8 mouse cellular contexts compared by ENCODE assay signal in the genomic region with DNA sequence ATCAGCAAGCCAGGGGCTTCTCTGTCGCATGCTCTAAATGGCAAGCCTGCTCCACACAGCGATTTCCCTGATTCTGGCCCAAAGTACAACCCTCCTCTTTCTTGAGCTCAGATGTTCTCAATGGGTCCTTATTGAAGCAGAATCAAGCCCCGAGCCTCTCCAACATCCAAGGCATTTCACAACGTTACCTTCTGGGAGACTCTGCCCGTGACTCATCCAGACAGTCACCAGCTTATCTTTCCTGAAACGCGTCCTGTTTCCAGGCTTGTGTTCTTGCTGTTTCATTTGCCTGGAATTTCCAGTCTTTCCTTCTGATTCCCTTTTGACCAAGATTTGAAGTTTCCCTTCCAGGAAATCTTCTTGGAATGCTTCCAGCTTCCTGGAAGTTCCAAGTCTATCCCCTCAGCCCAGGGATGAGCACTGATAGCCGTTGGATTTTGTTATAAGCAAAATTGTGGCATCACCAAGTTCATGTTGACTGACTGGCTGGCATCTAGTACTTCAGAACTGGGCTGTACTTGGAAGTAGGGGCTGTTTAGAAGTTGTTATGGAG. TPM values are rescaled to one million over a fixed set of nuclear protein-coding genes. Genes with fewer than 3 reads are reported as not detected.
DNase-seq lines count a peak whose midpoint lies in the region; ATAC-seq and TF ChIP-seq lines count a peak whose summit lies in the region.

No protein-coding gene starts in this region.

- H3K27me3 ChIP-seq in heart, adult 2 months (ENCODE audit: control insufficient read depth, insufficient read depth, low read length): no peaks in the 10 kb centered on the region
- H3K27me3 ChIP-seq in limb, embryonic 13.5 days: no peaks in the 10 kb centered on the region
- 0 out of 2 replicates have a peak, but pooled peaks cover 3% of the 10 kb centered on the region for H3K27me3 ChIP-seq in neural tube, embryonic 15.5 days (replicated peaks)

- peak; percentile 76; the same call in 1 of the 2 replicates for ATAC-seq in frontal cortex, adult (ENCODE audit: low TSS enrichment)
- no peak for ATAC-seq in limb, embryonic 13.5 days (ENCODE audit: low FRiP score, low read depth)
- no peak for ATAC-seq in neural tube, embryonic 15.5 days (ENCODE audit: low FRiP score)

- TF ChIP-seq POLR2A in heart, adult 2 months (IDR thresholded peaks at IDR 0.05; ENCODE audit: insufficient read depth, low read depth, low read length): no peak

- H3K79me2 ChIP-seq in heart, adult 2 months (replicated peaks; ENCODE audit: control insufficient read depth, insufficient read depth, low read length): no peaks in the 10 kb centered on the region

- H3K4me3 ChIP-seq in heart, adult 2 months: peak overlapping the region; percentile 56
- H3K4me3 ChIP-seq in limb, embryonic 13.5 days: peak overlapping the region; percentile 46
- peak overlapping the region; percentile 37; the same call in 1 of the 2 replicates for H3K4me3 ChIP-seq in neural tube, embryonic 15.5 days (replicated peaks)

- peaks cover 7% of the 10 kb centered on the region for H3K4me1 ChIP-seq in heart, adult 2 months (ENCODE audit: control insufficient read depth, insufficient read depth, low read length)
- peaks cover 21% of the 10 kb centered on the region for H3K4me1 ChIP-seq in limb, embryonic 13.5 days
- H3K4me1 ChIP-seq in neural tube, embryonic 15.5 days: peaks cover 13% of the 10 kb centered on the region

- no peak overlapping the region for H3K9ac ChIP-seq in heart, adult 2 months (ENCODE audit: low read depth, low read length)
- H3K9ac ChIP-seq in limb, embryonic 13.5 days: peak overlapping the region; percentile 68
- H3K9ac ChIP-seq in neural tube, embryonic 15.5 days (replicated peaks): 0 out of 2 replicates have a peak overlapping the region, but pooled peaks have one; percentile 31

- peak overlapping the region; percentile 83 for H3K4me2 ChIP-seq in limb, embryonic 13.5 days (replicated peaks)
- H3K4me2 ChIP-seq in neural tube, embryonic 15.5 days: peak overlapping the region; percentile 73

- H3K36me3 ChIP-seq in heart, adult 2 months (ENCODE audit: control insufficient read depth, insufficient read depth, low read length): no peaks in the 10 kb centered on the region
- no peaks in the 10 kb centered on the region for H3K36me3 ChIP-seq in limb, embryonic 13.5 days
- no peaks in the 10 kb centered on the region for H3K36me3 ChIP-seq in neural tube, embryonic 15.5 days

- TF ChIP-seq CTCF in heart, adult 2 months (IDR thresholded peaks at IDR 0.05): no peak

- no peak for DNase-seq in frontal cortex, postnatal 10 days (ENCODE audit: low spot score in 2 of 2)
- DNase-seq in adrenal gland, adult 18-20 months (ENCODE audit: low spot score in 2 of 2): peak; percentile 30 to 35
- peak in 1 of 2 experiments; percentile 44 for DNase-seq in heart, adult 2 months
- DNase-seq in retina, postnatal 1 day: no peak
- no peak for DNase-seq in embryo, embryonic 10 days (ENCODE audit: low spot score)

- intact Hi-C loops in heart, adult 2 months (cut with DNase I): loop anchor here (5.0 kb wide), 1 partner anchor 37 kb away; no protein-coding TSS in a partner anchor

- no peaks in the 10 kb centered on the region for H3K9me3 ChIP-seq in limb, embryonic 13.5 days
- no peaks in the 10 kb centered on the region for H3K9me3 ChIP-seq in neural tube, embryonic 15.5 days (replicated peaks)

- 13% methylated on average over 8 of the region's 8 CpGs for WGBS in heart, adult 2 months
- WGBS in limb, embryonic 13.5 days: 36% methylated on average over 8 of the region's 8 CpGs
- WGBS in neural tube, embryonic 15.5 days: 41% methylated on average over 8 of the region's 8 CpGs

- H3K27ac ChIP-seq in heart, adult 2 months: peak overlapping the region; percentile 64
- peak overlapping the region; percentile 28; the same call in 1 of the 2 replicates for H3K27ac ChIP-seq in limb, embryonic 13.5 days
- no peak overlapping the region for H3K27ac ChIP-seq in neural tube, embryonic 15.5 days (replicated peaks)

- TF ChIP-seq EP300 in heart, adult 2 months (IDR thresholded peaks at IDR 0.05; ENCODE audit: insufficient read depth, low read depth, low read length): no peak

RNA-seq across cellular contexts. Expression of a gene that starts 28.7 kb away (rescaled TPM):
- 1 to 10 TPM; 5.4 to 5.5 TPM for total RNA-seq in adrenal gland, adult 18-20 months (2021)
- 10 to 100 TPM; 11.0 to 15.1 TPM for total RNA-seq in heart, adult 2 months (2021)
- polyA plus RNA-seq in heart, adult 2 months (2012; rRNA removed): 9.6 and 14.7 TPM in 2 replicates
- polyA plus RNA-seq in limb, embryonic 13.5 days (2015; fragmentation: Nextera tagmentation; extraction: Ambion mirVana): 10.8 and 11.0 TPM in 2 replicates
- 1.8 and 3.0 TPM in 2 replicates for polyA plus RNA-seq in neural tube, embryonic 15.5 days (2015; fragmentation: Nextera tagmentation; extraction: Ambion mirVana)

Comparison
In these comparisons a context has a peak if more than half of its experiments do, and no peak if none do; other contexts are left out.
1. DNase-seq: peak in adrenal gland, adult 18-20 months (2 of 2); none in frontal cortex, postnatal 10 days (0 of 2), retina, postnatal 1 day (single experiment) and embryo, embryonic 10 days (single experiment).
2. Peak in every context shown above with its lines, with median percentiles within 50 percentile points of each other: H3K4me3 ChIP-seq.